In genomic region chr3:145987268-145987969, GRCm38 (mm10) we compare ENCODE assay signal across 8 mouse cellular contexts. TPM values are rescaled to one million over a fixed set of nuclear protein-coding genes. Genes with fewer than 3 reads are reported as not detected.
A peak's percentile ranks its signal among the peaks of the same experiment; 100 is the strongest.
DNase-seq lines count a peak whose midpoint lies in the region; ATAC-seq and TF ChIP-seq lines count a peak whose summit lies in the region.

Syde2 (plus strand) TSS chr3:145987870.

- peak within 1 kb of the TSS; percentile 68 for H3K9ac ChIP-seq in hindbrain, embryonic 11.5 days (ENCODE audit: low read depth, low read length)
- peak within 1 kb of the TSS; percentile 88 for H3K9ac ChIP-seq in lung, embryonic 16.5 days (ENCODE audit: low read length)

- H3K36me3 ChIP-seq in hindbrain, embryonic 11.5 days (ENCODE audit: control insufficient read depth, insufficient read depth, low read length): no peaks in the 10 kb centered on the region
- no peaks in the 10 kb centered on the region for H3K36me3 ChIP-seq in lung, embryonic 16.5 days (ENCODE audit: control insufficient read depth, insufficient read depth, low read length)

- peak within 1 kb of the TSS; percentile 89 for H3K4me2 ChIP-seq in hindbrain, embryonic 11.5 days (replicated peaks; ENCODE audit: low read depth, low read length)
- H3K4me2 ChIP-seq in lung, embryonic 16.5 days (ENCODE audit: low read depth, low read length): peak within 1 kb of the TSS; percentile 80

- H3K27me3 ChIP-seq in hindbrain, embryonic 11.5 days (ENCODE audit: control insufficient read depth, insufficient read depth, low read length): peaks cover 23% of the 10 kb centered on the region
- H3K27me3 ChIP-seq in lung, embryonic 16.5 days (ENCODE audit: control insufficient read depth, insufficient read depth, low read depth, low read length): no peaks in the 10 kb centered on the region

- ATAC-seq in hindbrain, embryonic 11.5 days (ENCODE audit: low FRiP score): peak; percentile 86
- peak; percentile 88 for ATAC-seq in lung, embryonic 16.5 days (ENCODE audit: low read depth)

- H3K4me3 ChIP-seq in hindbrain, embryonic 11.5 days (ENCODE audit: low read depth, low read length): peak within 1 kb of the TSS; percentile 62
- H3K4me3 ChIP-seq in lung, embryonic 16.5 days (ENCODE audit: low read length): peak within 1 kb of the TSS; percentile 77

- H3K27ac ChIP-seq in hindbrain, embryonic 11.5 days (ENCODE audit: low read depth, low read length): peak within 1 kb of the TSS; percentile 62; the same call in 1 of the 2 replicates
- peak within 1 kb of the TSS; percentile 98 for H3K27ac ChIP-seq in lung, embryonic 16.5 days (ENCODE audit: low read length)

- under 1% methylated on average over 45 of the region's 65 CpGs for WGBS in hindbrain, embryonic 11.5 days
- 1% methylated on average over 54 of the region's 65 CpGs for WGBS in lung, embryonic 16.5 days

- peaks cover 5% of the 10 kb centered on the region; the same call in 1 of the 2 replicates for H3K4me1 ChIP-seq in hindbrain, embryonic 11.5 days (replicated peaks; ENCODE audit: control insufficient read depth, insufficient read depth, low read length)
- H3K4me1 ChIP-seq in lung, embryonic 16.5 days (replicated peaks; ENCODE audit: control insufficient read depth, insufficient read depth, low read length): peaks cover 22% of the 10 kb centered on the region

- TF ChIP-seq POLR2A in brain, embryonic 14.5 days (IDR thresholded peaks at IDR 0.05; ENCODE audit: borderline replicate concordance, extremely low read depth, insufficient read depth, insufficient read length, poor library complexity, severe bottlenecking): peak; percentile 44; the same call in 1 of the 2 replicates

- no peak for TF ChIP-seq CTCF in brain, embryonic 14.5 days (IDR thresholded peaks at IDR 0.05; ENCODE audit: borderline replicate concordance, extremely low read depth, insufficient read depth, insufficient read length)

- DNase-seq in ES-CJ7 (ENCODE audit: low read depth, low spot score): peak; percentile 78
- DNase-seq in brain, embryonic 14.5 days (ENCODE audit: low read depth): peak; percentile 89
- peak; percentile 25 to 44 for DNase-seq in frontal cortex, postnatal 14 days (ENCODE audit: low spot score in 2 of 2)
- DNase-seq in hindbrain, embryonic 11.5 days (ENCODE audit: low spot score): peak; percentile 81
- DNase-seq in layer of hippocampus, postnatal 10 days (ENCODE audit: low spot score in 2 of 2): peak; percentile 71 to 78
- DNase-seq in ovary, postnatal 36 days (ENCODE audit: low spot score): peak; percentile 88
- DNase-seq in urinary bladder, postnatal 14 days (ENCODE audit: low spot score): peak; percentile 87

- H3K9me3 ChIP-seq in hindbrain, embryonic 11.5 days (ENCODE audit: control insufficient read depth, low read length): no peaks in the 10 kb centered on the region
- peaks cover 3% of the 10 kb centered on the region; the same call in 1 of the 2 replicates for H3K9me3 ChIP-seq in lung, embryonic 16.5 days (ENCODE audit: control insufficient read depth, low read length)

RNA-seq across cellular contexts. Expression of gene Syde2, which starts in this region (rescaled TPM):
- 1.9 and 3.0 TPM in 2 replicates for polyA plus RNA-seq in brain, embryonic 14.5 days (2012; rRNA removed)
- polyA plus RNA-seq in hindbrain, embryonic 11.5 days (2014; fragmentation: Nextera tagmentation; extraction: Ambion mirVana): 1.5 TPM in 2 replicates
- 1 to 10 TPM; 3.5 to 3.7 TPM for total RNA-seq in layer of hippocampus, postnatal 10 days (2021)
- 2.4 and 2.5 TPM in 2 replicates for polyA plus RNA-seq in lung, embryonic 16.5 days (2015; fragmentation: Nextera tagmentation; extraction: Ambion mirVana)

Comparison
In these comparisons a context has a peak if more than half of its experiments do, and no peak if none do; other contexts are left out.
1. Peak in every context shown above with its lines: DNase-seq, ATAC-seq, H3K4me3 ChIP-seq and H3K27ac ChIP-seq.
2. DNase-seq: peak in every context shown above with its lines; median percentile 89 in brain, embryonic 14.5 days; 88 in ovary, postnatal 36 days; 87 in urinary bladder, postnatal 14 days; 81 in hindbrain, embryonic 11.5 days; 78 in ES-CJ7; 74 in layer of hippocampus, postnatal 10 days; 34 in frontal cortex, postnatal 14 days.